In the genomic region with DNA sequence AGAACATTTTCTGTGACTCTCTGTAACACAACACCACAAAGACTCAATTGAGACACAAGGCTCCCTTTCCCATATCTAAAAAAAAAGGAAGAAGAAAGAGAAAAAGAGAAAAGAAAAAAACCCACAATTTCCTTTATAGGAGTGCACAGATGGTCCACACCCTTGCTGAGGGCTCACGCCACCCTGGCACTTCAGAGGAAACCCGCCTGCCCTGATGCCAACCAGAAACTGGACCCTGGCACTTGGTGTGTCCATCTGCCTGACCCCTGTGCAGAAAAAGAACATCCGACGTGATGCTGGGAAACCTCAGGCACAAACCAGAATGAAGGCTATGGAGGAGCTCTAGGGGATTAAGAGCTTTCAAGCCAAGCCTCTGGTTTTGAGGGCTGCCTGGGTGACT, we compare ENCODE assay signal across 16 mouse cellular contexts. TPM values are rescaled to one million over a fixed set of nuclear protein-coding genes. Genes with fewer than 3 reads are reported as not detected.
DNase-seq lines count a peak whose midpoint lies in the region; ATAC-seq and TF ChIP-seq lines count a peak whose summit lies in the region.
"Had no signal": no experiment of that assay in that cellular context is flagged by ENCODE, and none has a peak within 500 bp of the region (broad histone marks: within the 10 kb centered on the region; RNA-seq: fewer than 3 reads in every experiment).

No protein-coding gene starts in this region.

- H3K4me1 ChIP-seq in lung, adult 2 months (ENCODE audit: control insufficient read depth, insufficient read depth, low read length) = peaks cover 6% of the 10 kb centered on the region
- H3K4me1 ChIP-seq: limb, embryonic 15.5 days had no signal

- no peak overlapping the region for H3K4me3 ChIP-seq in layer of hippocampus, adult 2 months
- no peak overlapping the region for H3K4me3 ChIP-seq in lung, adult 2 months (replicated peaks; ENCODE audit: extremely low read depth, low read depth, low read length)
- H3K4me3 ChIP-seq: intestine, embryonic 15.5 days; limb, embryonic 15.5 days; lung, embryonic 15.5 days; megakaryocyte, embryonic 14.5 days; myocyte had no signal

- no peak for TF ChIP-seq POLR2A in lung, adult 2 months (IDR thresholded peaks at IDR 0.05; ENCODE audit: borderline replicate concordance, extremely low read depth, low read depth, low read length)

- DNase-seq in cerebellum, adult 11-12 months = peak; percentile 46
- DNase-seq in cerebellum, adult 11 months = no peak
- no peak for DNase-seq in layer of hippocampus, adult 2 months (ENCODE audit: low spot score in 2 of 2)
- no peak for DNase-seq in layer of hippocampus, postnatal 10 days (ENCODE audit: low spot score in 2 of 2)
- DNase-seq in cerebellum, adult 9-11 months = peak; percentile 55
- no peak for DNase-seq in lung, adult 2 months
- DNase-seq in lung, postnatal 36 days = no peak
- DNase-seq: gastrocnemius, postnatal 10 days; right cerebral cortex, postnatal 25 days had no signal

- no peak for TF ChIP-seq CTCF in layer of hippocampus, adult 2 months (conservative IDR thresholded peaks at IDR 0.05)
- TF ChIP-seq CTCF in lung, adult 2 months (IDR thresholded peaks at IDR 0.05; ENCODE audit: insufficient read depth, low read length) = no peak

- 77% methylated on average over 4 of the region's 4 CpGs for WGBS in lung, adult 2 months

- peak overlapping the region; percentile 54; the same call in 1 of the 2 replicates for H3K27ac ChIP-seq in layer of hippocampus, adult 2 months
- H3K27ac ChIP-seq: intestine, embryonic 15.5 days; kidney, postnatal 0 days; limb, embryonic 15.5 days; lung, embryonic 15.5 days had no signal

- peak; percentile 34 for ATAC-seq in megakaryocyte, adult 5-6 weeks (ENCODE audit: poor library complexity, severe bottlenecking)

RNA-seq across cellular contexts. Expression of a gene that starts 43.2 kb away (rescaled TPM):
- total RNA-seq in layer of hippocampus, adult 2 months (2021) = 100 to 1,000 TPM; 128 to 130 TPM
- 10 to 100 TPM; 67.7 to 73.0 TPM for total RNA-seq in layer of hippocampus, postnatal 10 days (2021)
- total RNA-seq in megakaryocyte, adult 5-6 weeks (2015) = 103 and 104 TPM in 2 replicates
- total RNA-seq in megakaryocyte, adult 5-6 weeks (2017) = 94.7 and 107 TPM in 2 replicates
- 10.1 and 16.0 TPM in 2 replicates for polyA plus RNA-seq in lung, adult 2 months (2012; rRNA removed)

Comparison
In these comparisons a context has a peak if more than half of its experiments do, and no peak if none do; other contexts are left out.
1. DNase-seq: peak in cerebellum, adult 11-12 months (single experiment) and cerebellum, adult 9-11 months (single experiment); none in cerebellum, adult 11 months (single experiment), layer of hippocampus, adult 2 months (0 of 2), layer of hippocampus, postnatal 10 days (0 of 2), lung, adult 2 months (single experiment) and lung, postnatal 36 days (single experiment).